Mouse (Mus musculus): ENCODE results near the gene Lipk. TPM values are rescaled to one million over a fixed set of nuclear protein-coding genes. Genes with fewer than 3 reads are reported as not detected.

Lipk gene
- polyA plus RNA-seq, 1 experiment from 2014 or later, result not detected

- H3K9ac ChIP-seq (ENCODE audit: low read depth, low read length), result no peak overlapping the region
- no peaks in the 10 kb centered on the region for H3K9me3 ChIP-seq (replicated peaks; ENCODE audit: control insufficient read depth, low read length)
- H3K27ac ChIP-seq (ENCODE audit: low read length), result no peak overlapping the region
- H3K27me3 ChIP-seq (ENCODE audit: control insufficient read depth, insufficient read depth, low read depth, low read length), result no peaks in the 10 kb centered on the region
- 48% methylated on average over 3 of the region's 3 CpGs for WGBS (ENCODE audit: insufficient replicate concordance)
- no peak overlapping the region for H3K4me3 ChIP-seq (ENCODE audit: low read depth, low read length)
- no peaks in the 10 kb centered on the region for H3K36me3 ChIP-seq (ENCODE audit: control insufficient read depth, insufficient read depth)
- no peak for ATAC-seq (ENCODE audit: low read depth)
- no peak overlapping the region for H3K4me2 ChIP-seq (ENCODE audit: low read depth, low read length)
- no peaks in the 10 kb centered on the region for H3K4me1 ChIP-seq (ENCODE audit: control insufficient read depth, low read depth, low read length)
Measured at GRCm38 (mm10) chr19:34051502-34051901, 43.4 kb downstream of the Lipk start.

GRCm38 (mm10) chr19:34063547-34063946, 55.5 kb downstream of the Lipk start:
- 39% methylated on average over 1 of the region's 1 CpGs for WGBS (ENCODE audit: insufficient replicate concordance)
- Histone ChIP-seq H3K4me2 (ENCODE audit: low read depth, low read length) (no peak overlapping the region), H3K9ac (ENCODE audit: low read depth, low read length) (no peak overlapping the region), H3K36me3 (ENCODE audit: control insufficient read depth, insufficient read depth) (no peaks in the 10 kb centered on the region), H3K27ac (ENCODE audit: low read length) (no peak overlapping the region), H3K9me3 (replicated peaks; ENCODE audit: control insufficient read depth, low read length) (no peaks in the 10 kb centered on the region), H3K4me1 (ENCODE audit: control insufficient read depth, low read depth, low read length) (no peaks in the 10 kb centered on the region), H3K4me3 (ENCODE audit: low read depth, low read length) (no peak overlapping the region), H3K27me3 (ENCODE audit: control insufficient read depth, insufficient read depth, low read depth, low read length) (no peaks in the 10 kb centered on the region)
- ATAC-seq (ENCODE audit: low read depth), result no peak

- Histone ChIP-seq H3K4me2 (ENCODE audit: low read depth, low read length) (no peak overlapping the region), H3K9ac (ENCODE audit: low read depth, low read length) (no peak overlapping the region), H3K36me3 (ENCODE audit: control insufficient read depth, insufficient read depth) (no peaks in the 10 kb centered on the region), H3K27ac (ENCODE audit: low read length) (no peak overlapping the region), H3K4me3 (ENCODE audit: low read depth, low read length) (no peak overlapping the region), H3K27me3 (ENCODE audit: control insufficient read depth, insufficient read depth, low read depth, low read length) (no peaks in the 10 kb centered on the region), H3K4me1 (ENCODE audit: control insufficient read depth, low read depth, low read length) (no peaks in the 10 kb centered on the region), H3K9me3 (replicated peaks; ENCODE audit: control insufficient read depth, low read length) (no peaks in the 10 kb centered on the region)
- no peak for ATAC-seq (ENCODE audit: low read depth)
- WGBS (ENCODE audit: insufficient replicate concordance), result 63% methylated on average over 4 of the region's 4 CpGs
Measured at GRCm38 (mm10) chr19:34064059-34064458, 56.0 kb downstream of the Lipk start.

- no peak within 1 kb of the TSS for H3K9ac ChIP-seq (ENCODE audit: low read depth, low read length)
- no peaks in the 10 kb centered on the region for H3K36me3 ChIP-seq (ENCODE audit: control insufficient read depth, insufficient read depth)
- WGBS (ENCODE audit: insufficient replicate concordance), result 69% methylated on average over 9 of the region's 9 CpGs
- ATAC-seq (ENCODE audit: low read depth), result no peak
- H3K4me3 ChIP-seq (ENCODE audit: low read depth, low read length), result no peak within 1 kb of the TSS
- H3K27me3 ChIP-seq (ENCODE audit: control insufficient read depth, insufficient read depth, low read depth, low read length), result no peaks in the 10 kb centered on the region
- no peak within 1 kb of the TSS for H3K4me2 ChIP-seq (ENCODE audit: low read depth, low read length)
- H3K9me3 ChIP-seq (replicated peaks; ENCODE audit: control insufficient read depth, low read length), result no peaks in the 10 kb centered on the region
- H3K27ac ChIP-seq (ENCODE audit: low read length), result no peak within 1 kb of the TSS
- no peaks in the 10 kb centered on the region for H3K4me1 ChIP-seq (ENCODE audit: control insufficient read depth, low read depth, low read length)
Measured at GRCm38 (mm10) chr19:34066779-34067472, 58.8 kb downstream of the Lipk start, which contains the start of gene Lipn. TSS of gene Lipn (plus strand) at chr19:34067358.

GRCm38 (mm10) chr19:34074239-34074638, 66.1 kb downstream of the Lipk start:
- no peaks in the 10 kb centered on the region for H3K4me1 ChIP-seq (ENCODE audit: control insufficient read depth, low read depth, low read length)
- no peak overlapping the region for H3K4me2 ChIP-seq (ENCODE audit: low read depth, low read length)
- no peaks in the 10 kb centered on the region for H3K27me3 ChIP-seq (ENCODE audit: control insufficient read depth, insufficient read depth, low read depth, low read length)
- H3K9me3 ChIP-seq (replicated peaks; ENCODE audit: control insufficient read depth, low read length), result no peaks in the 10 kb centered on the region
- no peak overlapping the region for H3K4me3 ChIP-seq (ENCODE audit: low read depth, low read length)
- no peak overlapping the region for H3K27ac ChIP-seq (ENCODE audit: low read length)
- ATAC-seq (ENCODE audit: low read depth), result no peak
- no peaks in the 10 kb centered on the region for H3K36me3 ChIP-seq (ENCODE audit: control insufficient read depth, insufficient read depth)
- H3K9ac ChIP-seq (ENCODE audit: low read depth, low read length), result no peak overlapping the region

GRCm38 (mm10) chr19:34078130-34078529, 70.0 kb downstream of the Lipk start:
- Histone ChIP-seq H3K4me1 (ENCODE audit: control insufficient read depth, low read depth, low read length) (no peaks in the 10 kb centered on the region), H3K4me2 (ENCODE audit: low read depth, low read length) (no peak overlapping the region), H3K36me3 (ENCODE audit: control insufficient read depth, insufficient read depth) (no peaks in the 10 kb centered on the region), H3K27me3 (ENCODE audit: control insufficient read depth, insufficient read depth, low read depth, low read length) (no peaks in the 10 kb centered on the region), H3K9me3 (replicated peaks; ENCODE audit: control insufficient read depth, low read length) (no peaks in the 10 kb centered on the region), H3K27ac (ENCODE audit: low read length) (no peak overlapping the region), H3K9ac (ENCODE audit: low read depth, low read length) (no peak overlapping the region), H3K4me3 (ENCODE audit: low read depth, low read length) (no peak overlapping the region)
- no peak for ATAC-seq (ENCODE audit: low read depth)
- 50% methylated on average over 2 of the region's 2 CpGs for WGBS (ENCODE audit: insufficient replicate concordance)

GRCm38 (mm10) chr19:34089011-34089680, 81.1 kb downstream of the Lipk start:
- no peak overlapping the region for H3K9ac ChIP-seq (ENCODE audit: low read depth, low read length)
- H3K4me1 ChIP-seq (ENCODE audit: control insufficient read depth, low read depth, low read length), result no peaks in the 10 kb centered on the region
- no peak overlapping the region for H3K4me2 ChIP-seq (ENCODE audit: low read depth, low read length)
- no peaks in the 10 kb centered on the region for H3K27me3 ChIP-seq (ENCODE audit: control insufficient read depth, insufficient read depth, low read depth, low read length)
- no peak overlapping the region for H3K27ac ChIP-seq (ENCODE audit: low read length)
- no peak for ATAC-seq (ENCODE audit: low read depth)
- H3K36me3 ChIP-seq (ENCODE audit: control insufficient read depth, insufficient read depth), result no peaks in the 10 kb centered on the region
- 60% methylated on average over 3 of the region's 3 CpGs for WGBS (ENCODE audit: insufficient replicate concordance)
- H3K9me3 ChIP-seq (replicated peaks; ENCODE audit: control insufficient read depth, low read length), result no peaks in the 10 kb centered on the region
- H3K4me3 ChIP-seq (ENCODE audit: low read depth, low read length), result no peak overlapping the region

- Histone ChIP-seq H3K27me3 (ENCODE audit: control insufficient read depth, insufficient read depth, low read depth, low read length) (no peaks in the 10 kb centered on the region), H3K9ac (ENCODE audit: low read depth, low read length) (no peak overlapping the region), H3K27ac (ENCODE audit: low read length) (no peak overlapping the region), H3K9me3 (replicated peaks; ENCODE audit: control insufficient read depth, low read length) (no peaks in the 10 kb centered on the region), H3K36me3 (ENCODE audit: control insufficient read depth, insufficient read depth) (no peaks in the 10 kb centered on the region), H3K4me2 (ENCODE audit: low read depth, low read length) (no peak overlapping the region), H3K4me1 (ENCODE audit: control insufficient read depth, low read depth, low read length) (no peaks in the 10 kb centered on the region), H3K4me3 (ENCODE audit: low read depth, low read length) (no peak overlapping the region)
- ATAC-seq (ENCODE audit: low read depth), result no peak
- 58% methylated on average over 5 of the region's 5 CpGs for WGBS (ENCODE audit: insufficient replicate concordance)
Measured at GRCm38 (mm10) chr19:34095381-34095780, 87.3 kb downstream of the Lipk start.

GRCm38 (mm10) chr19:34096228-34096627, 88.1 kb downstream of the Lipk start:
- H3K27me3 ChIP-seq (ENCODE audit: control insufficient read depth, insufficient read depth, low read depth, low read length), result no peaks in the 10 kb centered on the region
- no peak overlapping the region for H3K4me2 ChIP-seq (ENCODE audit: low read depth, low read length)
- H3K4me1 ChIP-seq (ENCODE audit: control insufficient read depth, low read depth, low read length), result no peaks in the 10 kb centered on the region
- H3K9me3 ChIP-seq (replicated peaks; ENCODE audit: control insufficient read depth, low read length), result no peaks in the 10 kb centered on the region
- no peaks in the 10 kb centered on the region for H3K36me3 ChIP-seq (ENCODE audit: control insufficient read depth, insufficient read depth)
- WGBS (ENCODE audit: insufficient replicate concordance), result 30% methylated on average over 1 of the region's 1 CpGs
- no peak for ATAC-seq (ENCODE audit: low read depth)
- no peak overlapping the region for H3K9ac ChIP-seq (ENCODE audit: low read depth, low read length)
- H3K27ac ChIP-seq (ENCODE audit: low read length), result no peak overlapping the region
- no peak overlapping the region for H3K4me3 ChIP-seq (ENCODE audit: low read depth, low read length)

Data from liver, embryonic 16.5 days (tissue).